Mouse (Mus musculus) megakaryocyte, embryonic 14.5 days (primary cell): ENCODE measurements around the gene Gpr155. TPM values are rescaled to one million over a fixed set of nuclear protein-coding genes. Genes with fewer than 3 reads are reported as not detected.

Experiments used
- H3K27me3 ChIP-seq: replicated peaks from 2 replicates; pipeline ENCODE3; 2012; ENCODE audit warnings: inconsistent platforms
- H3K36me3 ChIP-seq: replicated peaks from 2 replicates; pipeline ENCODE3; 2012; ENCODE audit warnings: low read length, inconsistent platforms, mixed read lengths
- H3K4me1 ChIP-seq: 2 replicates; pipeline ENCODE4 v1.6.1; 2012; ENCODE audit warnings: inconsistent platforms
- H3K4me3 ChIP-seq: replicated peaks from 2 replicates; pipeline ENCODE3; 2012; ENCODE audit warnings: moderate library complexity, mild to moderate bottlenecking, inconsistent platforms
- H3K9me3 ChIP-seq: 2 replicates; pipeline ENCODE4 v1.6.1; 2012; ENCODE audit warnings: inconsistent platforms
- FLI1 ChIP-seq: IDR thresholded peaks from 2 replicates; pipeline ENCODE4 v1.6.1; 2012; ENCODE audit warnings: low read length, inconsistent platforms, mixed read lengths
- GATA1 ChIP-seq: IDR thresholded peaks from 3 replicates; pipeline ENCODE4 v1.6.1; 2012; ENCODE audit warnings: mixed read lengths, low read length, inconsistent platforms, borderline replicate concordance
- polyA plus RNA-seq: library from polyadenylated mRNA; stranded (reverse); fragments of >175 nt; gene quantifications from 2 replicates; pipeline ENCODE4 v1.2.3, GENCODE M21; 2012; ENCODE audit warnings: low replicate concordance; ENCODE audit not compliant: insufficient read depth

The Gpr155 gene
- polyA plus RNA-seq, 1 experiment, result 0.46 TPM

DNA sequence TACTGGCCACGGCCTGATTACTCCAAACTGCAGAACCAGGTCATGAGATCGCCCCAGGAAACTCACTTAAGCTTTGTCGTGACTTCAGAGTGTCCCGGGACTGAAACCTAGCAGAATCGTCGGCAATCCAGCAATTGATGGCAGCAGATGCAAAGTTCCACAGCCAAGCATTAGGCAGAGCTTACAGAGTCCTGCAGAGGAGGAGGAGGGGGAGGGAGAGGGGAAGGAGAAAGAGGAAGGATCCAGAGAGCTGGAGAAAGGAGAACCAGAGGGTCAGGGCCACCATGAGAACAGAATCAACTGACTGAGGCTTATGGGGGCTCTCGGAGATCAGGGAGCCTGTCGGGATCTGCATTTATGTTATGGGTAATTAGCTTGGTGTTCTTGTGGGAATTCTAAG is 48.0 kb downstream of the Gpr155 start:
- Histone ChIP-seq H3K27me3 (peaks cover 2% of the 10 kb centered on the region), H3K4me3 (no peak overlapping the region), H3K36me3 (no peaks in the 10 kb centered on the region), H3K9me3 (no peaks in the 10 kb centered on the region), H3K4me1 (no peaks in the 10 kb centered on the region)
- TF ChIP-seq FLI1 (no peak), GATA1 (no peak)

DNA sequence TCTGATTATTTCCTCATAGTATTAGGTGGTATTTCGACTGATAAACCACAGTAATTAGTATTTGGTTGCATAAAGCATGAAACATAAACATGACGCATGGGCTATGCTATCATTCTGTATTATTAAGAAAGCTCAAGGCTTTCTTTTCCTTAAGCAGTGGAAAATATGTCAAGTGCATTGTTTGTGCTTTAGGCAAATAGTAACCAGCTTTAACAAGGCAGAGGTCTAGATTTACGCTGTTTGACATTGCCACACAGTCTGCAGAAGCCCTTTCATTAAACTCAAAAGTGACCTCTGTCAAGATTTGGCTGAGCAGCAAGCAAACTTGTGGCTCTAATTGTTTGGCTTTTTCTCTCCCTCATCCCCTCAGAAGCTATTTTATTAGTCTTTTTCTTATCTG is 50.4 kb downstream of the Gpr155 start:
- no peaks in the 10 kb centered on the region for H3K9me3 ChIP-seq

DNA sequence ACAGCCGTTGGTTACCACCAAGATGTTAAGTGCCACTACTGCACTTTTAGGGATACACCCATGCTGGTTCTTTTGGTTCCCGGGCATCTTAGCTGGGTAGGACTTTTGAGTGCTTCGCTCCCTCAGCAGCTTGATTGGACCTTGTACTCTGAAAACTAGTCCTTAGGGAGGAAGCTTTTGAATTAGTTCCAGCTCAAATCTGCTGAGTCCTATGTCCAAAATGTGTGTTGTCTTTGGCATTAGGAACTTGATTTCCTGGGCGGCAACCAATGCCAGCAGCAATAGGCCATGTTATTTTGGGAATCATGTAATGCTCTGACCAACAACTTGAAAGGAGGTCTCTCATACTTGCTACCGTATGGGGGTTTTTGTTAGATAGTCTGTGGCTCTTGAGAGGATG is 60.5 kb downstream of the Gpr155 start:
- Histone ChIP-seq H3K4me3 (no peak overlapping the region), H3K36me3 (peaks cover 10% of the 10 kb centered on the region), H3K9me3 (no peaks in the 10 kb centered on the region), H3K4me1 (no peaks in the 10 kb centered on the region; the same call in 1 of the 2 replicates), H3K27me3 (no peaks in the 10 kb centered on the region)
- TF ChIP-seq FLI1 (no peak), GATA1 (no peak)

More for the DNA sequence above, 50.4 kb downstream of the Gpr155 start:
- Histone ChIP-seq H3K36me3 (no peaks in the 10 kb centered on the region), H3K4me3 (no peak overlapping the region), H3K4me1 (no peaks in the 10 kb centered on the region), H3K27me3 (no peaks in the 10 kb centered on the region)
- no peak for TF ChIP-seq FLI1
- TF ChIP-seq GATA1, result no peak

DNA sequence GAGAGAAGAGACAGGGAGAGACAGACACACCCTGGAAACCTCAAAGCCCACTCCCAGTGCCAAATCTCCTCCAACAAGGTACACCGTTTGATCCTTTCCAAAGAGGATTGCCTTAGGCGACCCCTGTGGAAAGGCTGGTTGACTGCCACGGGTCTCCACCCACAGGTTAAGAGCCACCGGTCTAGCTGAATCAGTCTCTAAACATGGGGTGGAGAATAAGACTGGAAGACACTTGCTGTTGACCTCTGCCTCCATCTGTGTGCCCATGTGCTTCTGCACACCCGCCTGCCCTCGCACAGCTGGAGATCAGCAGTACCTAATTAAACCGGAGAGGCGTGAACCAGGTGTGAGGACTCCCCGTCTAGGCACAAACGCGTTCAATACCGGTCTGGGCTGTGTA is 63.4 kb downstream of the Gpr155 start:
- no peak for TF ChIP-seq FLI1
- no peak for TF ChIP-seq GATA1
- no peaks in the 10 kb centered on the region for H3K9me3 ChIP-seq
- H3K27me3 ChIP-seq, result no peaks in the 10 kb centered on the region
- peaks cover 24% of the 10 kb centered on the region for H3K36me3 ChIP-seq
- no peak overlapping the region for H3K4me3 ChIP-seq
- H3K4me1 ChIP-seq, result peaks cover 12% of the 10 kb centered on the region

DNA sequence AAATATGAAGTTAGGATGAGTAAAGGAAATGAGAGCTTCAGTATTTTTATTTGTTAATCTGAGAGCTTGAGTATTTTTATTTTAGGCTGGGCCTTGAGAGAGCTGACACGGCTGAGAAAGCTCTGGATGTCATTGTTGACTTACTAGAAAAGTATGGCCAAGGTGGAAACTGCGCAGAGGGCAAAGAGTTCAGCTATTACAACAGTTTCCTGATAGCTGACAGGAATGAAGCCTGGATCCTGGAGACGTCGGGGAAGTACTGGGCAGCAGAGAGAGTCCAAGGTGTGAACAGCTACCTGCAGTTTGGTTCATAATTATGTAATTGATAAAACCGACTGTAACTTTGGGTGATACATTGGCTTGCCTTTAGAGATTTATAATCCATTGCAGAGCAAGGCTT is 67.2 kb downstream of the Gpr155 start:
- H3K36me3 ChIP-seq, result peaks cover 32% of the 10 kb centered on the region
- no peak for TF ChIP-seq FLI1
- no peak for TF ChIP-seq GATA1

DNA sequence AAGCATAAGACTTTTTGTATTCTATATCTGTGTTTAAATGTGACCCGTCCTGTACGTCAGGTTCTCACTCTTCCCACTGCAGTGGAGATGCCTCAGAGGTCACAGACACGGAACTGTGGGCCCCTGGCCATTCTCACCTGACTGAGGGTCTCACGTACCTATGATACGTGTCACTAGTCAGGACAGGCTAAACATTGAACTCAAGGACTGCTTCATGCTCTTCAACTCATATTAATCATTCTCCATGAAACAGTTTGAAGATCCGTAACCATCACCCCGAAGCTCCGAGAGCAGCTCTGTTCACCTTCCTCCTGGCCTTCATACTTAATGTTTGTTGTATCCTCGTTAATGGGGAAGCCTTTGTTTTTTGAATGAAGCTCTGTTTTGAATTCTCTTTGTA is 68.9 kb downstream of the Gpr155 start:
- Histone ChIP-seq H3K4me3 (no peak overlapping the region), H3K4me1 (peaks cover 37% of the 10 kb centered on the region), H3K36me3 (peaks cover 28% of the 10 kb centered on the region), H3K27me3 (no peaks in the 10 kb centered on the region), H3K9me3 (no peaks in the 10 kb centered on the region)
- TF ChIP-seq FLI1 (no peak), GATA1 (no peak)

More for the DNA sequence above, 67.2 kb downstream of the Gpr155 start:
- Histone ChIP-seq H3K4me3 (no peak overlapping the region), H3K4me1 (peaks cover 24% of the 10 kb centered on the region), H3K27me3 (no peaks in the 10 kb centered on the region), H3K9me3 (no peaks in the 10 kb centered on the region)

DNA sequence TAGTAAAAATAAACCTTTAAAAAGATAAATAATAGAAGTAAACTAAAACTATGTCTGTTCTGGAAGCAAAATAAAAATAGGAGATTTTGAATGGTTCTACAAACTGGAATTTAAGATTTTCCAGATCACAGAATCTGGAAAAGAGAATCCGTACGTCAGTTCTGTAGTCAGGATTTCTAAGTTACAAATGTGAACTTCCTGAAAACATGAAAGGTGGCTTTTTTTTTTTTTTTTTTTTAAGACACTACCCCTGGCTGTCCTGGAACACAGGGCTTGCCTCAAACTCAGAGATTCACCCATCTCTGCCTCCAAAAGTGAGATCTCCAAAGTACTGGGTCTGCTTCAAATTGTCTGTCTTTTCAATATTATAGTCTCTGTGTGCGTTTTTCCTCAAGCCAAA is 72.1 kb downstream of the Gpr155 start:
- Histone ChIP-seq H3K27me3 (no peaks in the 10 kb centered on the region), H3K4me1 (peaks cover 37% of the 10 kb centered on the region), H3K9me3 (no peaks in the 10 kb centered on the region), H3K4me3 (no peak overlapping the region), H3K36me3 (peaks cover 33% of the 10 kb centered on the region)
- no peak for TF ChIP-seq GATA1
- TF ChIP-seq FLI1, result no peak

DNA sequence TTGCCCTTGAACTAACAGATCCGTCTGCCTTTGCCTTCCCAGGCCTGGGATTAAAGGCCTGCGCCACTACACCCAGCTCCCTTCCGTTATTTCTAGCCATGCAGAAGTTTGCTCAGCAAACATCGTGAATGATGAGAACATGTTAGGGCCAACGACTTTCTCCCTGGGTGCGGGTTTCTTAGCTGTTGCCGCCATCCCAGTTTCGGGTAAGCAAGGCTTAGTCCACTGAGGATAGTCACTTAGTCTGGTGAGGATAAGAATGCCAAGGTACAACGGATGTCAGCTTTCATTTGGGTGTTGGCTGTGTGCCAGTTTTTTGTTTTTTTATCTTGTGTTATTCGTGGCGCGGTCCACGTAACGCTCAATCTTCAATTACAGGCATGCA is 73.3 kb downstream of the Gpr155 start:
- Histone ChIP-seq H3K27me3 (no peaks in the 10 kb centered on the region), H3K36me3 (peaks cover 37% of the 10 kb centered on the region), H3K4me1 (peaks cover 35% of the 10 kb centered on the region), H3K4me3 (peak overlapping the region; percentile 100), H3K9me3 (no peaks in the 10 kb centered on the region)
- no peak for TF ChIP-seq GATA1
- TF ChIP-seq FLI1, result no peak

DNA sequence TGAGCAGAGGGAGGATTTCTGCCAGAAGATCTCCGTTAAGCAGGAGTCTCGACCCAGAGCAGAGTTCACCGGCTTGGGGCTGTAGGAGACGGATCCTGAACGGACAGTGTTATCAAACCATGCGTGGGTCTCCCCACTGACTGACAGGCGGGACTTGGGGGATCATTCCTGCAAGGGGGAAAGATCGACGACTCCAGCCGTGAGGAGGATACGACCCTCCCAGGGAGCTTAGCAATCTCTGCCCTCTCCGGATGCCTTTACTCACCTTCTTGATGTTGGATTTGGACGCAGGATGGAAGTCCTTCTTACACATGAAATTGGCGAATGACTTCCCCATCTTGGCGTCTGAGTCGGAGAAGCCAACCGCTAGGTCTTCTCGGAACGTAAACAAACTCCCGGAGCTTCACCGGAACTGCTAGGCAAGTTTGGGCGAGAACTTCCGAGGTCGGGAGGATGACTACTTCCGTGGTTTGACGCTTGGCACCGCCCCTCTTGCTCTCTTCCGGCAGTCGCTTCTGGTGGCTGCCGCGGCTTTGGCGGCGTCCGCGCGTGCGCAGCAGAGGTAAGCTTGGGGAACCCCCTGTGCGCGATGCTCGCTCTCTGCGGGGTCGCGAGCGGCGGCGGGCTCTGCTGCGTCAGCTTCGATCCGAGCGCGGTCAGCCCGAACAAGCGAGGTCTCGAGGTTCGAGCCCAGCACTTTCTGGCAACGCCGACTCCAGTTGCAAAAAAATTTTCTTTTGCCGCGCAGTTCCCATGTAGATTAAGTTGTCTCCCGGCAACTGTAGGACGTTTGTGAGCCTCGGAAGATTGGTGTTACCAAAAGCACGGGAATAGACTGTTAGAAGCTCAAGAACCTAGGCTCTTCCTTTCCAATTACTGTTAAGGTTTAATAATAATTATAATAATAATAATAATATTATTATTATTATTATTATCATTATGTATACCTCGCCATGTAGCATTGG is 73.9 kb downstream of the Gpr155 start, which contains the start of the genes Scrn3 and Cir1:
TSS of gene Scrn3 (plus strand) at position 450 of the 965 bp plus-strand sequence.
TSS of gene Cir1 (minus strand) at position 550 of the 965 bp plus-strand sequence.
- Histone ChIP-seq H3K27me3 (no peaks in the 10 kb centered on the region), H3K4me3 (peak within 1 kb of the TSS; percentile 100), H3K4me1 (peaks cover 34% of the 10 kb centered on the region), H3K9me3 (no peaks in the 10 kb centered on the region), H3K36me3 (peaks cover 38% of the 10 kb centered on the region)
- no peak for TF ChIP-seq GATA1
- TF ChIP-seq FLI1, result 0 out of 2 replicates have a peak, but pooled peaks have one; percentile 32

DNA sequence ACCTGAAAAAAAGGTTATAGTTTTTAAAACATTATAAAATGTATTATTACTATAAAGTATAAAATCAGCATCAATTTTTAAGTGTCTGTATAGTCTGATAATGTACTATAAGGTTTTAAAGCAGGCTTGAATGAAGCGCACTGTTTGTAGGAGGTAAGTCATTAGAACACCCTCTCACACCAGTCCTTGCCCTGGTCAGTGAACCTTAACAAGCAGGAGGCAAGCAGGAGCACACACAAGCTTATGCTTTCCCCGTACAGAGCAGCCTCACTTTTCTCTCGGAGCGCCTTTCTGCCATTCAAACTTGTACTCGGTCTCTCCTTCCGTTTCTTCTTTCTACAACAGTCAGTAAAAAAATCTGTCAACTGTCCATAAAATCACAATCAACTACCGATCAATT is 80.4 kb downstream of the Gpr155 start:
- Histone ChIP-seq H3K36me3 (peaks cover 94% of the 10 kb centered on the region), H3K4me1 (peaks cover 5% of the 10 kb centered on the region), H3K4me3 (no peak overlapping the region), H3K27me3 (no peaks in the 10 kb centered on the region), H3K9me3 (no peaks in the 10 kb centered on the region)
- TF ChIP-seq GATA1, result no peak
